Mouse (Mus musculus) CD4-positive helper T cell, adult 2 months (primary cell): ENCODE results near the gene Btbd35f9.
"Not testable (repeated sequence)": the region's sequence is repeated elsewhere in the genome, so short reads cannot be mapped to it uniquely, and the experiment has no call there.

Experiments
- DNase-seq: peaks from one replicate; pipeline ENCODE4 v3.0.0-alpha.2; 2012; ENCODE audit warnings: low read depth, missing footprints, low spot score

Gene Btbd35f9

GRCm38 (mm10) chrX:34161399-34161798, at the start of gene Btbd35f9:
Gene Btbd35f9 (minus strand): TSS chrX:34161499.
- not testable (repeated sequence) for DNase-seq
